Mouse (Mus musculus): Measurements from ENCODE around the gene Mtmr2. TPM values are rescaled to one million over a fixed set of nuclear protein-coding genes. Genes with fewer than 3 reads are reported as not detected.

Mtmr2 gene
- total and polyA plus RNA-seq, 3 experiments: 47.1 to 95.8 (median 75.2) TPM

GRCm38 (mm10) chr9:13825896-13826295, 77.7 kb downstream of the Mtmr2 start:
- H3K27me3 ChIP-seq (ENCODE audit: control insufficient read depth in 1 of 2, insufficient read depth in 2 of 2, low read length in 2 of 2): no peaks in the 10 kb centered on the region
- peaks cover 38 to 42% of the 10 kb centered on the region in 2 experiments for H3K36me3 ChIP-seq (ENCODE audit: control insufficient read depth in 1 of 2, insufficient read depth in 2 of 2, low read length in 2 of 2)
- peak overlapping the region; percentile 83 to 93 for H3K4me3 ChIP-seq (ENCODE audit: control insufficient read depth in 1 of 2, insufficient read depth in 1 of 2, low read depth in 2 of 2, low read length in 2 of 2)
- peak overlapping the region; percentile 84 for H3K9ac ChIP-seq (ENCODE audit: control insufficient read depth, low read depth, low read length, poor library complexity, severe bottlenecking)
- DNase-seq (ENCODE audit: low read depth, low spot score): peak; percentile 68
- peak overlapping the region; percentile 83 for H3K27ac ChIP-seq (ENCODE audit: control insufficient read depth, low read depth, low read length)
- H3K9me3 ChIP-seq (replicated peaks; ENCODE audit: insufficient read depth, low read length): no peaks in the 10 kb centered on the region
- H3K4me1 ChIP-seq (ENCODE audit: control insufficient read depth in 1 of 2, insufficient read depth in 2 of 2, low read length in 2 of 2): peaks cover 16 to 18% of the 10 kb centered on the region in 2 experiments
- peaks cover 51% of the 10 kb centered on the region for H3K79me2 ChIP-seq (ENCODE audit: control insufficient read depth, insufficient read depth, low read length, poor library complexity)
- TF ChIP-seq RAD21 (IDR thresholded peaks at IDR 0.05; ENCODE audit: low read depth, low read length) (no peak), SIN3A (IDR thresholded peaks at IDR 0.05; ENCODE audit: low read length) (no peak), TAL1 (IDR thresholded peaks at IDR 0.05; ENCODE audit: low read length) (peak; percentile 85)

- Histone ChIP-seq H3K4me3 (ENCODE audit: control insufficient read depth in 1 of 2, insufficient read depth in 1 of 2, low read depth in 2 of 2, low read length in 2 of 2) (peak overlapping the region; percentile 83 to 93), H3K27ac (ENCODE audit: control insufficient read depth, low read depth, low read length) (peak overlapping the region; percentile 83), H3K9me3 (replicated peaks; ENCODE audit: insufficient read depth, low read length) (no peaks in the 10 kb centered on the region), H3K79me2 (ENCODE audit: control insufficient read depth, insufficient read depth, low read length, poor library complexity) (peaks cover 54% of the 10 kb centered on the region), H3K27me3 (ENCODE audit: control insufficient read depth in 1 of 2, insufficient read depth in 2 of 2, low read length in 2 of 2) (no peaks in the 10 kb centered on the region), H3K36me3 (ENCODE audit: control insufficient read depth in 1 of 2, insufficient read depth in 2 of 2, low read length in 2 of 2) (peaks cover 41 to 42% of the 10 kb centered on the region in 2 experiments), H3K4me1 (ENCODE audit: control insufficient read depth in 1 of 2, insufficient read depth in 2 of 2, low read length in 2 of 2) (peaks cover 16 to 18% of the 10 kb centered on the region in 2 experiments), H3K9ac (ENCODE audit: control insufficient read depth, low read depth, low read length, poor library complexity, severe bottlenecking) (peak overlapping the region; percentile 84)
- DNase-seq (ENCODE audit: low read depth, low spot score): peak; percentile 88
- TF ChIP-seq TCF12 (IDR thresholded peaks at IDR 0.05; ENCODE audit: low read depth, low read length): no peak
- no peak for TF ChIP-seq NRF1 (IDR thresholded peaks at IDR 0.05; ENCODE audit: insufficient read depth, low read depth, low read length, poor library complexity, severe bottlenecking)
- no peak for TF ChIP-seq EP300 (IDR thresholded peaks at IDR 0.05; ENCODE audit: low read depth in 1 of 2, low read length in 2 of 2)
- TF ChIP-seq ZKSCAN1 (IDR thresholded peaks at IDR 0.05; ENCODE audit: low read depth, low read length): no peak
- TF ChIP-seq GABPA (IDR thresholded peaks at IDR 0.05; ENCODE audit: low read depth, low read length): no peak
- no peak for TF ChIP-seq MAX (IDR thresholded peaks at IDR 0.05; ENCODE audit: low read length)
- no peak for TF ChIP-seq ZMIZ1 (IDR thresholded peaks at IDR 0.05; ENCODE audit: low read depth, low read length)
- TF ChIP-seq JUND (IDR thresholded peaks at IDR 0.05; ENCODE audit: low read depth, low read length): no peak
- TF ChIP-seq BHLHE40 (IDR thresholded peaks at IDR 0.05; ENCODE audit: borderline replicate concordance, low read depth, low read length): no peak
- no peak for TF ChIP-seq RCOR1 (IDR thresholded peaks at IDR 0.05; ENCODE audit: low read depth, low read length)
- TF ChIP-seq MXI1 (IDR thresholded peaks at IDR 0.05; ENCODE audit: low read depth, low read length): no peak
- TF ChIP-seq NELFE (IDR thresholded peaks at IDR 0.05; ENCODE audit: low read depth, low read length): no peak
- no peak for TF ChIP-seq MYC (IDR thresholded peaks at IDR 0.05; ENCODE audit: low read depth, low read length)
- TF ChIP-seq POLR2AphosphoS5 (IDR thresholded peaks at IDR 0.05; ENCODE audit: borderline replicate concordance, low read depth, low read length): no peak; the same call in 1 of the 2 replicates
- TF ChIP-seq ZNF384 (IDR thresholded peaks at IDR 0.05; ENCODE audit: low read depth, low read length): no peak
- no peak for TF ChIP-seq ETS1 (IDR thresholded peaks at IDR 0.05; ENCODE audit: low read depth, low read length)
- no peak for TF ChIP-seq E2F4 (IDR thresholded peaks at IDR 0.05; ENCODE audit: borderline replicate concordance, low read depth, low read length)
- TF ChIP-seq TAL1 (IDR thresholded peaks at IDR 0.05; ENCODE audit: low read length): no peak
- TF ChIP-seq MAFK (IDR thresholded peaks at IDR 0.05; ENCODE audit: borderline replicate concordance, low read depth, low read length): no peak
- TF ChIP-seq POLR2AphosphoS2 (IDR thresholded peaks at IDR 0.05; ENCODE audit: low read length): no peak
Measured at GRCm38 (mm10) chr9:13826391-13826805, 78.2 kb downstream of the Mtmr2 start.
